Mouse (Mus musculus) skeletal muscle tissue, adult 2 months (tissue): ENCODE measurements around the gene Lmtk2.
A peak's percentile ranks its signal among the peaks of the same experiment; 100 is the strongest.

Experiments
- DNase-seq: peaks from one replicate; pipeline ENCODE4 v3.0.0-alpha.2; 2012; ENCODE audit warnings: low read depth, low spot score

The Lmtk2 gene

GRCm38 (mm10) chr5:144109201-144109600 is 9.0 kb downstream of the Lmtk2 start:
- no peak for DNase-seq

GRCm38 (mm10) chr5:144112574-144113438 is 12.6 kb downstream of the Lmtk2 start:
- no peak for DNase-seq

DNA sequence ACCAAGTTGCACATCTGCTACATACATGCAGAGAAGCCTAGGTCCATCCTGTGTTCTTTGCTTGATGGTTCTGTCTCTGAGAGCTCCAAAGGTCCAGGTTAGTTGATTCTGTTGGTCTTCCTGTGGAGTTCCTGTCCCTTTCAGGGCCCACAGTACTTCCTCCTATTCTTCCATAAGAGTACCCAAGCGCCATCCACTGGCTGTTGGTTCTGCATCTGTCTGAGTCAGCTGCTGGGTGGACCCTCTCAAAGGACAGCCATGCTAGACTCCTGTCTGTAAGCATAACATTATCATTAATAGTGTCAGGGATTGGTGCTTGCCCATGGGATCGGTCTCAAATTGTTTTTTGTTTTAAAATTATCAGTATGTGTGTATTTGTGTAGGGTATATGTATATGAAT is 13.8 kb downstream of the Lmtk2 start:
- DNase-seq = no peak

GRCm38 (mm10) chr5:144114970-144115627 is 14.9 kb downstream of the Lmtk2 start:
- DNase-seq = no peak

DNA sequence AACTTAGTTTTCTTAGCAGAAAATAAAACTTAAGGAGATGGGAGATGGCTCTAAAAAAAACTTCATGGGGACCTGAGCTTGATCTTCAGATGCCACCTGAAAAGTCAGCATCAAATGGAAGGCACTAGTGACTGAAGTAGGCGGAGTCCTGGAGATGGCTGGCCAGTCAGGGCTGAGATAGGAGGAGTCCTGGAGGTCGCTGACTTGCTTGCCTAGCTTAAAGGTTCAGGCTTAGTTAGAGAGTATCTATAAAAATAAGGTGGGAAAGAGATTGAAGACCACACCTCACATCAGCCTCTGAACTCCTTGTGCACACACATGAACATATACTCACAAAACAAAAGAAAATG is 15.4 kb downstream of the Lmtk2 start:
- DNase-seq = no peak

DNA sequence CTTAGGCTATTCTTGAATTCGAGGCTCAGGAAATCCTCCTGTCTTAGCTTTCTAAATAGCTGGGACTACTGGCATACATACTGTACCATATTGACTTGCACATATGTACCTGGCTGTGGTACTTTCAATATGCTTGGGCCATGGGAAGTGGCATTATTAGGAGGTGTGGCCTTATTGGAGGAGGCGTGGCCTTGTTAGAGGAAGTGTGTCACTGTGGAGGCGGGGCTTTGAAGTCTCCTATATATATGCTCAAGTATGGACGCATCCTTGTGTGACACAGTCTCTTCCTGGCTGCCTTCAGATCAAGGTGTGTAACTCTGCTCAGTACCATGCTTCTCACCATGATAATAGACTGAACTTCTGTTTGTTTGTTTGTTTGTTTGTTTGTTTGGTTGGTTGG is 18.0 kb downstream of the Lmtk2 start:
- no peak for DNase-seq

DNA sequence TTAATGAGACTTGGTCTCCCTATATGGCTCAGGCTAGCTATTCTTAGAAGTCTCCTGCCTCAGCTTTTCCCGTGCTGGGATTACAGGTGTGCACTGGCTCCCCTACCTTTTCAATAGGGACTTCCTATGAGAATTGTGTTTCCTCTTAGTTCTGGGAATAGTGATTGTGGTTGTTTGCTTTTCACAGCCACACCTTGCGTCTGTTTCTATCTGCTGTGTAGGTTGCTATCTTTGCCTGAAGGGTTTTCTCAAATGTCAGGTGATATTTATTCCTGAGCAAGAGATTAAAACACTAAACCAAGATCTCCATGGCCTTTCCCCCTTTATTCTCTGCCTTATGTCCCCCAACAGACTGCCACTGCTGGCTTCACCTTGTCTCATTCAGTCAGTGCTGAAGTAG is 19.1 kb downstream of the Lmtk2 start:
- DNase-seq = no peak

- DNase-seq = no peak
These were observed 21.3 kb downstream of the Lmtk2 start for GRCm38 (mm10) chr5:144121489-144121888.

DNA sequence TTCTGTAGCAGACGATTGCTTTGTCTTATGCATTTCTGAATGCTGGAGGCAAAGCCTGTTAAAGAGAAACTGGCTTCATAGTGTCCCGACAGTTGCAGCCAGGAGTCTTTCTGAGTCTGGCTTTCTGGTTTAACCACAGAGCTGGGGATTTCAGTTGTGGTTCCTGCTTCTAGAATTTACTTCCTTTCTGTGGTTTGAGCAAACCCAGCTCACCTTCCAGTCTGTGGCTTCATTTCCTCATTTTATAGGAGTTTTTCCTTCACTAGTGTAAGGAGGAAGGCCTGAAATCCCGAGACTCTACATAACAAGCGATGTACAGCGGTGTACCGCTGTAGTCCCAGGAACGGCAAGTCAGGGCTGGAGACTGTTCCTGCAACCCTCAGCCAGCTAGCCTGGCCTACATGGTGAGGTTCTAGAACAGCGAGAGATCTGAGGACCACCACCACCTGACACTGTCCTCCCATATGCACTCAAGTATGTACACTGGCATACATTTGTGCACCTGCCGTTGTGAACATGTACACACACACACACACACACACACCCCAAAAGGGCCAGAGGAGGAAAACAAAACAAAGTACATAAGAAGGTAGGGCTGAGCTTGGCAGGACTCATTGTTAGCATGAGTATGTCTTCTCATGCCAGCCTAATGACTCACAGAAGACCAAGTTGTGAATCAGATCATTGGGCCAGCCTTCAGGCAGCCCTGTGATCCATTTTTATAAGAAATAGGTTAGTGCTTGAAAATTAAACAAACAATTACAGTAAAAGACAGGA is 25.9 kb downstream of the Lmtk2 start:
- DNase-seq = peak; percentile 23

DNA sequence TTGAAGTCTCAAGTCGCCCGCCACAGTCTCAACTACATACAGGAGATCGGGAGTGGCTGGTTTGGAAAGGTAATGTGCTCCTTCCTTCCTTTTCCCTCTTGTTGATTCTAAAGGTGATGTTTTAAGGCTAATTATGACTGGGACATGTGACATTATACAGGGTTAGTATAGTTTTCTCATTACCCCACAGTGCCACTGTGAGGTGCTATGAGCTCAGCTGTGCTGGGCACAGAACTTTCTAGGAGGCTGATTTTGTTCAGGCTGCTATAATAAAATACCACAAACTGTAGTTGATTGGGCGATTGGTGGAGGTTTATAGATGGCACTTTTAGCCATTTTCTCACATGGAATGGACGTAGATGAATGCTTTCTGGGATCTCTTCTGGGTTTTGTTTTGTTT is 43.3 kb downstream of the Lmtk2 start:
- no peak for DNase-seq

- DNase-seq = no peak
These were observed 46.7 kb downstream of the Lmtk2 start for GRCm38 (mm10) chr5:144146898-144147297.

- DNase-seq = no peak
These were observed 49.3 kb downstream of the Lmtk2 start for GRCm38 (mm10) chr5:144149530-144149929.

GRCm38 (mm10) chr5:144151270-144151669 is 51.0 kb downstream of the Lmtk2 start:
- no peak for DNase-seq

GRCm38 (mm10) chr5:144154528-144154927 is 54.3 kb downstream of the Lmtk2 start:
- DNase-seq = peak; percentile 48

DNA sequence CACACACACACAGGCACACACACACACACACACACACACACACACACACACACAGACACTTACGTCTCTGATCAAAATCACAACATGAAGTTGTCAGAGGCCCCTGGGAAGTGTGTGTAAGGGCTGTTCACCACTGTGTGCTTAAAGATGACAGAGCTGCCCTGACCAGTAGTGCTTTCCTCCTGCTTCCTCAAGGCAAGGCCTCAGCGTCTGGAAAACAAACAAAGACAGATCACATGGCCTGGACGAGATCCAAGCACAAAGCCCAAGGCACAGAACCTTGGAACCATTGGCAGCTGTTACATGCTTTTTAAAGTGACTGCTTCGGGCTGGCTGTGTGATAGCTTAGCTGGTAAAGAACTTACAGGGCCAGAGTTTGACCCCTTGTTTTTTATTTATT is 58.4 kb downstream of the Lmtk2 start:
- peak; percentile 72 for DNase-seq

DNA sequence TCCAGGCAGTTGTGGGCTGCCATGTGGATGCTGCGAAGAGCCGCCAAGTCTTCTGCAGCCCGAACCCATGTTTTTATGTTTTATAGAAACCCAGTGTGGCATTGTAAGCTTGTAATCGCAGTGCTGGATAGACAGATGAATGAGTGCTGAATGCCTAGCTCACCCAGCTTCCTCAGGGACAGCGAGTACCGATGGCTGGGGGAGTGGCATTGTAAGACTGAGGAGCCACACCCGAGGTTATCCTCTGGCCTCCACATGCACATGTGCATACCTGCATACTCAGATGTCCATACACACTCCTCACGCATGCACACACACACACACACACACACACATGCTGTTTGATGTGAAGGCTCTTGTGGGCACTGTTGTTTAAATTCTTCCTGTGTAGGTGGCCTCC is 58.9 kb downstream of the Lmtk2 start:
- DNase-seq = no peak

DNA sequence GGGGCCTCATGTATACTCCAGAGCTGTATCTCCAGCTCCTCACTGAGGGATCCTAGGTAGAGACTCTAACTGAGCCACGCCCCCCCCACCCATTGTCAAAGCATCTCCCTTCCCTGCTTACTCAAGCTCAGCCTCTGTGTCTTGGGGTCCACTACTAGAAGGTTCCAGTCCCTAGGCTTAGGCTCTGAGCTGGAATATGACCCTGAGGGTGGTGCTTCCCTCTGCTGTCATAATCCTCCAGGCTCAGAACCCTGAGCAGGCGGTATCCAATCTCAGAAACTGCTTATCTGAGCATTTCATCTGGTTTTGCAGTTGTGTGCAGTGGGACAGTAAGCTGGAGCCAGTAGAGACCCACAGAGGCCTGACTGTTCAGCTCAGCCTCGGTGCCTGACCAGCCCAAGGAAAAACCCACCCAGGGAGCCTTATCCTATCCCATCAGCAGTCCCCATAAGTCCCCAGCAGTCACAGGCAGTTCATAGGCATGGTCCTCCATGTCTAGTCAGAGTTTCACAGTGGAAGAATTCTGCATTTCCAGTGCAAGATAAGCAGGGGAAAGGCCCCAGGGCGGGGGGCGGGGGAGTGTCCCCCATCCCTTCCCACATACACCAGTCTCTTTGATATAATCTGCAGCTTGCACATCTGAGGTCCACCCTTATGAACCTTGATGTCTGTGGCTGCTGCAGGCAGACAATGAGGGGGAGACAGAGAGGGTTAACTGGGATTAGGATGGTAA is 62.0 kb downstream of the Lmtk2 start:
- no peak for DNase-seq

- DNase-seq = peak; percentile 16
These were observed 62.7 kb downstream of the Lmtk2 start for GRCm38 (mm10) chr5:144162813-144163517.

GRCm38 (mm10) chr5:144165756-144166155 is 65.5 kb downstream of the Lmtk2 start:
- no peak for DNase-seq

GRCm38 (mm10) chr5:144169275-144169975 is 69.2 kb downstream of the Lmtk2 start:
- no peak for DNase-seq
